Mouse (Mus musculus) hindbrain, embryonic 15.5 days (tissue): Measurements from ENCODE around the gene Rpl18. TPM values are rescaled to one million over a fixed set of nuclear protein-coding genes. Genes with fewer than 3 reads are reported as not detected.

Experiments used
- ATAC-seq: fragments of 200-750 bp; cut with Nextera tagmentation; 2 replicates; pipeline ENCODE4 v1.8.0; 2017; ENCODE audit warnings: low read depth, moderate number of reproducible peaks, moderate TSS enrichment; ENCODE audit not compliant: low FRiP score
- H3K27ac ChIP-seq: fragments of 300-500 bp; sonication (generic); replicated peaks from 2 replicates; pipeline ENCODE4 v1.5.1; 2015; ENCODE audit warnings: mild to moderate bottlenecking, inconsistent platforms
- H3K27me3 ChIP-seq: fragments of 300-500 bp; sonication (generic); 2 replicates; pipeline ENCODE4 v1.6.1; 2015; ENCODE audit warnings: control low read depth, inconsistent platforms
- H3K36me3 ChIP-seq: fragments of 300-500 bp; sonication (generic); 2 replicates; pipeline ENCODE4 v1.6.1; 2015; ENCODE audit warnings: control low read depth, inconsistent platforms
- H3K4me1 ChIP-seq: fragments of 300-500 bp; sonication (generic); replicated peaks from 2 replicates; pipeline ENCODE4 v1.6.1; 2015; ENCODE audit warnings: control low read depth, inconsistent platforms
- H3K4me2 ChIP-seq: fragments of 300-500 bp; sonication (generic); 2 replicates; pipeline ENCODE4 v1.6.1; 2015; ENCODE audit warnings: moderate library complexity, mild to moderate bottlenecking, inconsistent platforms
- H3K4me3 ChIP-seq: fragments of 300-500 bp; sonication (generic); 2 replicates; pipeline ENCODE4 v1.5.1; 2015; ENCODE audit warnings: mild to moderate bottlenecking, inconsistent platforms
- H3K9ac ChIP-seq: fragments of 300-500 bp; sonication (generic); 2 replicates; pipeline ENCODE4 v1.6.1; 2015; ENCODE audit warnings: inconsistent platforms
- H3K9me3 ChIP-seq: fragments of 300-500 bp; sonication (generic); 2 replicates; pipeline ENCODE4 v1.6.1; 2016; ENCODE audit warnings: control low read depth, inconsistent platforms
- WGBS: fragments of 180-500 bp; shearing (Covaris S2); methylation state at CpG from one replicate; pipeline ENCODE4 v1.1.7; 2015; 5-methylcytosine and 5-hydroxymethylcytosine counted together
- polyA plus RNA-seq: library from polyadenylated mRNA; unstranded; fragments of >200 nt; fragmentation: Nextera tagmentation; extraction: Ambion mirVana; gene quantifications from 2 replicates; pipeline ENCODE4 v1.2.1, GENCODE M21; 2015

Rpl18 gene
- polyA plus RNA-seq, 1 experiment from 2014 or later = 528 TPM

- Histone ChIP-seq H3K9ac (no peak overlapping the region), H3K4me3 (no peak overlapping the region), H3K9me3 (no peaks in the 10 kb centered on the region), H3K36me3 (no peaks in the 10 kb centered on the region), H3K27ac (no peak overlapping the region), H3K4me2 (0 out of 2 replicates have a peak overlapping the region, but pooled peaks have one; percentile 98), H3K4me1 (peaks cover 71% of the 10 kb centered on the region), H3K27me3 (no peaks in the 10 kb centered on the region)
- ATAC-seq = no peak
- 91% methylated on average over 11 of the region's 11 CpGs for WGBS
These were observed 12.9 kb upstream of the Rpl18 start for GRCm38 (mm10) chr7:45702316-45702715.

GRCm38 (mm10) chr7:45702809-45703520, 12.3 kb upstream of the Rpl18 start:
- WGBS = 93% methylated on average over 17 of the region's 17 CpGs
- Histone ChIP-seq H3K4me1 (peaks cover 77% of the 10 kb centered on the region), H3K27me3 (no peaks in the 10 kb centered on the region), H3K4me2 (peak overlapping the region; percentile 98), H3K27ac (peak overlapping the region; percentile 89), H3K9me3 (no peaks in the 10 kb centered on the region), H3K4me3 (peak overlapping the region; percentile 61), H3K9ac (no peak overlapping the region), H3K36me3 (no peaks in the 10 kb centered on the region)
- ATAC-seq = no peak

GRCm38 (mm10) chr7:45703521-45704033, 11.7 kb upstream of the Rpl18 start:
- ATAC-seq = no peak; the same call in 1 of the 2 replicates
- Histone ChIP-seq H3K9ac (peak overlapping the region; percentile 44), H3K27me3 (no peaks in the 10 kb centered on the region), H3K27ac (peak overlapping the region; percentile 89), H3K4me1 (peaks cover 83% of the 10 kb centered on the region), H3K4me3 (peak overlapping the region; percentile 61), H3K9me3 (no peaks in the 10 kb centered on the region), H3K4me2 (peak overlapping the region; percentile 98), H3K36me3 (no peaks in the 10 kb centered on the region)
- WGBS = 27% methylated on average over 12 of the region's 12 CpGs

GRCm38 (mm10) chr7:45704046-45704559, 11.2 kb upstream of the Rpl18 start:
- Histone ChIP-seq H3K4me3 (peak overlapping the region; percentile 61), H3K9me3 (no peaks in the 10 kb centered on the region), H3K4me2 (peak overlapping the region; percentile 98), H3K9ac (peak overlapping the region; percentile 44), H3K36me3 (no peaks in the 10 kb centered on the region), H3K27ac (peak overlapping the region; percentile 89), H3K27me3 (no peaks in the 10 kb centered on the region), H3K4me1 (peaks cover 87% of the 10 kb centered on the region)
- WGBS = 0% methylated on average over 13 of the region's 13 CpGs
- peak; percentile 37 for ATAC-seq

- Histone ChIP-seq H3K36me3 (no peaks in the 10 kb centered on the region), H3K4me3 (peak within 1 kb of the TSS; percentile 61), H3K27ac (peak within 1 kb of the TSS; percentile 89), H3K27me3 (no peaks in the 10 kb centered on the region), H3K4me2 (peak within 1 kb of the TSS; percentile 98), H3K9me3 (no peaks in the 10 kb centered on the region), H3K9ac (peak within 1 kb of the TSS; percentile 77), H3K4me1 (peaks cover 89% of the 10 kb centered on the region)
- under 1% methylated on average over 36 of the region's 36 CpGs for WGBS
- ATAC-seq = peak; percentile 88
These were observed 10.4 kb upstream of the Rpl18 start, which contains the start of gene Dbp for GRCm38 (mm10) chr7:45704730-45705442. Gene Dbp, plus strand, starts transcription at chr7:45705088.

- peak overlapping the region; percentile 77 for H3K9ac ChIP-seq
- peak overlapping the region; percentile 61 for H3K4me3 ChIP-seq
- peaks cover 87% of the 10 kb centered on the region for H3K4me1 ChIP-seq
- 1% methylated on average over 21 of the region's 21 CpGs for WGBS
- H3K27me3 ChIP-seq = no peaks in the 10 kb centered on the region
- peak overlapping the region; percentile 67 for H3K27ac ChIP-seq
- no peak for ATAC-seq
- H3K4me2 ChIP-seq = peak overlapping the region; percentile 98
- peaks cover 4% of the 10 kb centered on the region for H3K36me3 ChIP-seq
- no peaks in the 10 kb centered on the region for H3K9me3 ChIP-seq
These were observed 9.8 kb upstream of the Rpl18 start for GRCm38 (mm10) chr7:45705443-45705864.

- peak overlapping the region; percentile 77 for H3K9ac ChIP-seq
- H3K4me1 ChIP-seq = peaks cover 86% of the 10 kb centered on the region
- peak overlapping the region; percentile 98 for H3K4me2 ChIP-seq
- under 1% methylated on average over 7 of the region's 7 CpGs for WGBS
- peak overlapping the region; percentile 73; the same call in 1 of the 2 replicates for H3K27ac ChIP-seq
- peak overlapping the region; percentile 61 for H3K4me3 ChIP-seq
- H3K36me3 ChIP-seq = peaks cover 8% of the 10 kb centered on the region
- H3K27me3 ChIP-seq = no peaks in the 10 kb centered on the region
- no peak for ATAC-seq
- no peaks in the 10 kb centered on the region for H3K9me3 ChIP-seq
These were observed 9.4 kb upstream of the Rpl18 start for GRCm38 (mm10) chr7:45705873-45706281.

GRCm38 (mm10) chr7:45706721-45707241, 8.5 kb upstream of the Rpl18 start:
- peak overlapping the region; percentile 61 for H3K4me3 ChIP-seq
- H3K27me3 ChIP-seq = no peaks in the 10 kb centered on the region
- peak overlapping the region; percentile 73 for H3K27ac ChIP-seq
- H3K9ac ChIP-seq = peak overlapping the region; percentile 77
- ATAC-seq = no peak
- WGBS = under 1% methylated on average over 45 of the region's 45 CpGs
- H3K9me3 ChIP-seq = no peaks in the 10 kb centered on the region
- H3K4me2 ChIP-seq = peak overlapping the region; percentile 98
- H3K36me3 ChIP-seq = peaks cover 13% of the 10 kb centered on the region
- H3K4me1 ChIP-seq = peaks cover 78% of the 10 kb centered on the region

- no peaks in the 10 kb centered on the region for H3K9me3 ChIP-seq
- H3K4me2 ChIP-seq = peak overlapping the region; percentile 98
- H3K9ac ChIP-seq = peak overlapping the region; percentile 23; the same call in 1 of the 2 replicates
- peaks cover 76% of the 10 kb centered on the region for H3K4me1 ChIP-seq
- H3K27ac ChIP-seq = peak overlapping the region; percentile 73
- H3K4me3 ChIP-seq = peak overlapping the region; percentile 61
- no peak for ATAC-seq
- H3K27me3 ChIP-seq = no peaks in the 10 kb centered on the region
- WGBS = 1% methylated on average over 27 of the region's 27 CpGs
- peaks cover 20% of the 10 kb centered on the region for H3K36me3 ChIP-seq
These were observed 7.8 kb upstream of the Rpl18 start for GRCm38 (mm10) chr7:45707375-45707967.

- peak overlapping the region; percentile 98 for H3K4me2 ChIP-seq
- H3K9me3 ChIP-seq = no peaks in the 10 kb centered on the region
- H3K36me3 ChIP-seq = peaks cover 28% of the 10 kb centered on the region
- H3K27ac ChIP-seq = peak overlapping the region; percentile 22
- 52% methylated on average over 13 of the region's 13 CpGs for WGBS
- no peaks in the 10 kb centered on the region for H3K27me3 ChIP-seq
- H3K9ac ChIP-seq = no peak overlapping the region
- ATAC-seq = no peak
- H3K4me3 ChIP-seq = no peak overlapping the region
- peaks cover 68% of the 10 kb centered on the region for H3K4me1 ChIP-seq
These were observed 7.0 kb upstream of the Rpl18 start for GRCm38 (mm10) chr7:45708221-45708761.

GRCm38 (mm10) chr7:45709036-45709435, 6.2 kb upstream of the Rpl18 start:
- peak overlapping the region; percentile 98 for H3K4me2 ChIP-seq
- no peak overlapping the region for H3K9ac ChIP-seq
- H3K4me3 ChIP-seq = no peak overlapping the region
- H3K27ac ChIP-seq = peak overlapping the region; percentile 63; the same call in 1 of the 2 replicates
- 24% methylated on average over 6 of the region's 6 CpGs for WGBS
- no peaks in the 10 kb centered on the region for H3K27me3 ChIP-seq
- peaks cover 66% of the 10 kb centered on the region for H3K4me1 ChIP-seq
- no peaks in the 10 kb centered on the region for H3K9me3 ChIP-seq
- peaks cover 31% of the 10 kb centered on the region for H3K36me3 ChIP-seq
- ATAC-seq = no peak
